Mouse (Mus musculus): ENCODE data around the gene Cacna1c. TPM values are rescaled to one million over a fixed set of nuclear protein-coding genes. Genes with fewer than 3 reads are reported as not detected.

The Cacna1c gene
- polyA plus RNA-seq, 1 experiment from 2014 or later, result 6.2 TPM

DNA sequence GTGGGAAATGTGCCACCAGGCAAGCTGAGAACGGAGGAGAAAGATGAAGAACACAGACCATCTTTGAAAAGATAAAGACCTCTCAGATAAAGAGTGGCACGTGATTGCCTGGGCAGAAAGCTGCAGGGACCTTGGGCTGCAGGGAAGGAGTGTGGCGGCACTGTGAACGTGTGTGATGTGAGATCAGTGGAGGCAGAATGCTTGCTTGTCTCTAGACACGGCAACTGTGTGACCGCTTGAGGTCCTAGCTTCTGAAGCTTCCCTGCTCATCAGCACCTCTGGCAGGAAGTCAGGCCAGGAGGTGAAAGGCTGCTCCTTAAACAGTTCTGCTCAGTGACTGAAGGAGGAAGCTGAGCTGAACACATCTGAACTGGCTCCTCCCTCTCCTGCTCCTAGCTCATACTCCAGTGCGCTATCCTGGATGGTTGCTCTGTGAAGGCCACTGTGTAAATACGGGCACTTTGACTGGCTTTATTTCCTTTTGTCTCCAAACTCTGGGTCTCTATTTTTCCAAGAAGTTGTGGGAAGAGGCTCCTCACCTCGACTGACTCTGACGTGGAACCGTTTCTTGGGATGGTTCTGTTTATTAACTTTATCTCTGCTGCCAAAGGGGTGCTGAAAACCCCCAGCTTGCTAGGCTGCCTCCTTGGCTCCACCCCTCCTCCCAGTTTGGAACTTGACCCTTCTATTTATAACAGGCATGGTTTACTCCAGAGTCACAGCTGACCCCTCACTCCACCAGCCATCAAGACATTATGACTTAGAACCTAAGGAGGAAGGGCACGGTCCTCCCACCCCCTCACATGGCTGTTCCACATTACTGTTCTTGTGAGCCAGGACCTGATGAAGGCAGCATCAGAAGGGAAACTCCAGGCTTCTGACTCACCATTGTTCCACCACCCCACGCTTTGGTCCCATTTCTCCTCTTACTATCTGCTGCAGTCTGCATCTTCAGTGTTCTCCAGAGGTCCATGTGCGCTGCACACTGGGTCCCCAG is 357.0 kb downstream of the Cacna1c start:
- no peak overlapping the region for H3K4me3 ChIP-seq (replicated peaks)
- H3K27me3 ChIP-seq, result no peaks in the 10 kb centered on the region
- H3K36me3 ChIP-seq (replicated peaks), result no peaks in the 10 kb centered on the region
- H3K9ac ChIP-seq, result no peak overlapping the region
- no peak overlapping the region for H3K4me2 ChIP-seq
- WGBS, result 79% methylated on average over 14 of the region's 14 CpGs
- H3K4me1 ChIP-seq, result peaks cover 16% of the 10 kb centered on the region
- no peak overlapping the region for H3K27ac ChIP-seq
- no peaks in the 10 kb centered on the region for H3K9me3 ChIP-seq
- no peak for ATAC-seq (ENCODE audit: low FRiP score)

DNA sequence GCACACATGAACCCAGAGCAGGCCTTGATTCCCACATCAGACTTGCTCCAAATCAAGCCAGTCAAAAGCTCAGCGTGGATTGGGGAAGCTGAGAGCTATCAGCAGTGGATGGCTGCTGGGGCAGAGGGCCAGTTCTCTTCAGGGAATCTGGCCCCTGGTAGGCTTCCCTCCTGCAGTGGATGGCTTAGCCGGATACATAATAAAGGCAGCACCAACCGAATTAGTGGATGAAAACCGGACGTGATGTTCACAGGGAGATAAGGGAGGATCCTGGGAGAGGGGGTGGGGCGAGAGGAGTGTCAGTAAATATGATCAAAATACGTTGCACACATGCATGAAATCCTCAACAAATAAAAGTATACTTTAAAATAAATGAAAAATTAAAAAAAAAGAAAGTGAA is 359.5 kb downstream of the Cacna1c start:
- H3K36me3 ChIP-seq (replicated peaks), result no peaks in the 10 kb centered on the region
- H3K27me3 ChIP-seq, result no peaks in the 10 kb centered on the region
- H3K4me2 ChIP-seq, result no peak overlapping the region
- no peak overlapping the region for H3K4me3 ChIP-seq (replicated peaks)
- WGBS, result 18% methylated on average over 7 of the region's 7 CpGs
- no peak for ATAC-seq (ENCODE audit: low FRiP score)
- H3K4me1 ChIP-seq, result peaks cover 11% of the 10 kb centered on the region
- H3K9ac ChIP-seq, result no peak overlapping the region
- H3K9me3 ChIP-seq, result no peaks in the 10 kb centered on the region
- H3K27ac ChIP-seq, result peak overlapping the region; percentile 43; the same call in 1 of the 2 replicates

DNA sequence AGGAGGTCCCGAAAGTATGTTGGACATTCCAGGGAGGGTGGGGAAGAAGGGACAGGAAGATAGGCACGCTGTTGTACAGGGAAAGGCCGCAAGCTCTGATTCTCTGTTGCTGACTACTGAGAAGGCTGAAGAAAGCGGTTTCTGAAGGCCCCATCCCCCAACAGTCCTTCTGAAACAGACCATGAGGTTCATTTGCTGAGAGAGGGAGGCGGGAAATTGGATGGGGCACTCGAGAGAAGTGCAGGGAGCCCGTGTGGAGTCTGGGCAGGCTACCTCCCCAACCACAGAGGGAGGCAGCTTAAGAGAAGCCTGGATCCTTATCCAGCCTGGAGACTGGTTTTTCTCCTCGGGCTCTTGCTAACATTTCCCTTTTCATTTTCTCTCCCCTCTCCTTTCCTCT is 362.2 kb downstream of the Cacna1c start:
- WGBS, result 62% methylated on average over 8 of the region's 8 CpGs
- Histone ChIP-seq H3K36me3 (replicated peaks) (no peaks in the 10 kb centered on the region), H3K4me2 (no peak overlapping the region), H3K4me1 (peaks cover 7% of the 10 kb centered on the region), H3K27ac (no peak overlapping the region), H3K27me3 (no peaks in the 10 kb centered on the region), H3K9ac (no peak overlapping the region), H3K9me3 (no peaks in the 10 kb centered on the region), H3K4me3 (replicated peaks) (no peak overlapping the region)
- no peak for ATAC-seq (ENCODE audit: low FRiP score)

DNA sequence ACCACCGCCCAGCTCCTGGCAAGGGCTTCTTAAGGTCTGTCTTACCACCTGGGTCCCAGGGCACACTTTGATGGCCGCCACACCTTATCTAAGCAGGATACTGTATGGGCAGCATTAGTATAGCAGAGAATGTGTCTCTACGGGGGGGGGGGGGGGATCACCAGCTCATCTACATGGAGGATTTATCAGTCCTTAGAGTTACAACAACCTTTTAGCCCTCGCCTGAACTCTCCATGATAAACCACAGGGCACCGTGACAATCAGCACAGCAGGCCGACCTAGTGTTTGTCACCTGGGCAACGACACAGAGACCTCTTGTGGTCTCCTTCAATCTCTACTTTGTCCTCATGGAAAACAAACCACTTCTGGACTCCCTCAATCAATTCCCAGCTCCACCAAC is 363.2 kb downstream of the Cacna1c start:
- no peak overlapping the region for H3K4me3 ChIP-seq (replicated peaks)
- no peak overlapping the region for H3K4me2 ChIP-seq
- no peak overlapping the region for H3K27ac ChIP-seq
- H3K4me1 ChIP-seq, result peaks cover 7% of the 10 kb centered on the region
- no peak overlapping the region for H3K9ac ChIP-seq
- no peaks in the 10 kb centered on the region for H3K36me3 ChIP-seq (replicated peaks)
- no peak for ATAC-seq (ENCODE audit: low FRiP score)
- no peaks in the 10 kb centered on the region for H3K9me3 ChIP-seq
- H3K27me3 ChIP-seq, result no peaks in the 10 kb centered on the region
- 82% methylated on average over 7 of the region's 7 CpGs for WGBS

DNA sequence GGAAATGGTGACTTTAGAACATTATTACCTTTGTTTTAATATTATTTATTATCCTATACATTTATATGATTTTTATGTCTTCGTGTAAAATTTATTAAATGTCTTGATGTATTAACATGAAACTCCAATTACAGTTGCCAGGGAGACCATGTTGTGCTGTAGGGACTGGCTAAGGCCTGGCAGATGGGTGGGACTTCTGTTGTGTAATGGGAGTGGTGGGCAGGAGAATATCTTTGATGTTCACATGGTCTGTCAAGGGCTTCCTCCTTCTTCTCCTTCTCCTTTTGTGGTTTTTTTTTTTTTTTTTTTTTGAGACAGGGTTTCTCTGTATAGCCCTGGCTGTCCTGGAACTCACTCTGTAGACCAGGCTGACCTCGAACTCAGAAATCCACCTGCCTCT is 363.6 kb downstream of the Cacna1c start:
- no peak overlapping the region for H3K4me2 ChIP-seq
- WGBS, result 81% methylated on average over 2 of the region's 2 CpGs
- no peaks in the 10 kb centered on the region for H3K36me3 ChIP-seq (replicated peaks)
- H3K4me1 ChIP-seq, result peaks cover 12% of the 10 kb centered on the region
- H3K9ac ChIP-seq, result no peak overlapping the region
- no peak for ATAC-seq (ENCODE audit: low FRiP score)
- no peaks in the 10 kb centered on the region for H3K9me3 ChIP-seq
- H3K4me3 ChIP-seq (replicated peaks), result no peak overlapping the region
- H3K27ac ChIP-seq, result no peak overlapping the region
- H3K27me3 ChIP-seq, result no peaks in the 10 kb centered on the region

DNA sequence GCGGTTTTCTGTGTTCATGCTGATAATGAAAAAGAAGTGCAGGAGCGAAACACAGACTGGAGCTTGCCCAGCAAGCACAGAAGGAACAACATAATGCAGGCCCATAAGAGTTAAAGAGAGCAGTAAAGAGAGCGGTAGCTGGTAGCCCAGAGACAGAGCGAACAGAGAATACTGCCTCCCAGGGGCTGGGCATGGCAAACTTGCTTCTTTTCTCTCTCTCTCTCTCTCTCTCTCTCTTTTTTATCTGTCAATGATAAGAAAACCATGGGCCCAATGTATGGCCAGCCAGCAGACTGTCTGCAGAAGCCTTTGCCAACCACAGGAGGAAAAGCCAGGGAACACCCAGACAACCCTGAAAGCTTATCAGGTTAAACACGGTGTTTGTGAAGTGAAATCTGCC is 365.4 kb downstream of the Cacna1c start:
- no peak overlapping the region for H3K9ac ChIP-seq
- WGBS, result 87% methylated on average over 5 of the region's 5 CpGs
- no peak overlapping the region for H3K4me3 ChIP-seq (replicated peaks)
- H3K4me1 ChIP-seq, result peaks cover 15% of the 10 kb centered on the region
- no peak overlapping the region for H3K27ac ChIP-seq
- H3K36me3 ChIP-seq (replicated peaks), result no peaks in the 10 kb centered on the region
- H3K27me3 ChIP-seq, result no peaks in the 10 kb centered on the region
- no peaks in the 10 kb centered on the region for H3K9me3 ChIP-seq
- H3K4me2 ChIP-seq, result no peak overlapping the region
- ATAC-seq (ENCODE audit: low FRiP score), result no peak

DNA sequence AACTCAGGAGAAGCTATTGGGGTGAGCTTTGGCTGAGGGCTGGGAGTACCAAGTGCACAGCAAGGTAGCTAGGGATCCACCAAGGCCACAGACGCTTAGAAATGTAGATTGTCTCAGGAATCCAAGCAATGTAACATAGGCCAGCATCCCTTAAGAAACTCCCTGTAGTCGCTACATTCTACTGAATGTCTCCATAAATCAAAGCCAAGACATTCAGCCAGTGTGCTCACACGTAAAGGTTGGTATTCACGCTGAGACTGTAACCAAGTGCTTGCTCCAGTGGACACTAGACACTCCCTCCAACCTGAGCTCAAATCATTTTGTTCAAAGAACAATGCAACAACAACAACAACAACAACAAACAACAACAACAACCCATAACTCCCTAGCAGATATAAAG is 368.0 kb downstream of the Cacna1c start:
- Histone ChIP-seq H3K36me3 (replicated peaks) (no peaks in the 10 kb centered on the region), H3K27ac (peak overlapping the region; percentile 68; the same call in 1 of the 2 replicates), H3K4me2 (no peak overlapping the region), H3K4me1 (peaks cover 13% of the 10 kb centered on the region), H3K4me3 (replicated peaks) (no peak overlapping the region), H3K9me3 (no peaks in the 10 kb centered on the region), H3K27me3 (no peaks in the 10 kb centered on the region), H3K9ac (no peak overlapping the region)
- 88% methylated on average over 4 of the region's 4 CpGs for WGBS
- no peak for ATAC-seq (ENCODE audit: low FRiP score)

DNA sequence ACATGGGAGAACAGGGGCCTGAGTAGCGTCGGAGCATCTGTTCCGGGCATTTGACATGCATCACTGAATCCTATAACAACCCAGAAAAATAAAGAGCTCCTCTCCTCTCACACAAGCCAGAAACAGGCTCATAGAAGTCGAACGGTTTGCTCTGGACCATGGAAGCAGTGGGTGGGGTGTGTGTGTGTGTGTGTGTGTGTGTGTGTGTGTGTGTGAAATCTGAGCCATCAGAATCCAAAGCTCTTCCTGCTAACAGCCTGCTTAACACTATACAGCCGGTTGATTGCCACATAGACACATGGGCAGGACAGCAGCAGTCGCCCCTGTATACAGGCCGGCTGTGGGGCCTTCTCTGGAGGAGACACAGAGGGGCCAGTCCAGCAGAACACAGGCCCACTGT is 368.7 kb downstream of the Cacna1c start:
- peak; percentile 75 for ATAC-seq (ENCODE audit: low FRiP score)
- no peaks in the 10 kb centered on the region for H3K9me3 ChIP-seq
- no peaks in the 10 kb centered on the region for H3K27me3 ChIP-seq
- no peak overlapping the region for H3K9ac ChIP-seq
- no peaks in the 10 kb centered on the region for H3K36me3 ChIP-seq (replicated peaks)
- H3K4me2 ChIP-seq, result no peak overlapping the region
- H3K27ac ChIP-seq, result peak overlapping the region; percentile 68
- no peak overlapping the region for H3K4me3 ChIP-seq (replicated peaks)
- peaks cover 13% of the 10 kb centered on the region for H3K4me1 ChIP-seq
- WGBS, result 26% methylated on average over 8 of the region's 8 CpGs

DNA sequence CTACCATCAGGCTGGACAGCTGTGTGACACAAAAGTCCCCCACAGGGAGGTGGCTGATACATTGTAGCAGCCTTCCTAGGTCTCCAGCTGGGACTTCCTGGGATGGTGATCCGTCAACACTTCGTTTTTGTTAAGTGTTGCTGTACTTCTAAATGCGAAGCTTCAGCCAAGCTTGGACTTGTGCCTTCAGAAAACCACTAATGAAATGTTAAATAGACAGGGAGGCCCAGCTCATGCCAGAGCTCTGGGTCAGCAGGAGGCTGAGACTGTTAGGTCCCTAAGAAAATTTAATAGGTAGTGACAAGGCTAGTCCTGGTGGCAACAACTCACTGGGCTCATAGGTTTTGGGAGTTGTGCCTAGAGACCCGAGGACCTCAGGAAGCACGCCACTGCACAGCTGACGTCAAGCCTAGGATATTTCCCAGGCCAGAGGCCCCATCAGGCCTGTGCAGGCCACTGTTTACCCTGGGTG is 370.8 kb downstream of the Cacna1c start:
- Histone ChIP-seq H3K9me3 (no peaks in the 10 kb centered on the region), H3K4me3 (replicated peaks) (no peak overlapping the region), H3K4me1 (peaks cover 13% of the 10 kb centered on the region), H3K9ac (no peak overlapping the region), H3K36me3 (replicated peaks) (no peaks in the 10 kb centered on the region), H3K27me3 (no peaks in the 10 kb centered on the region), H3K4me2 (no peak overlapping the region), H3K27ac (no peak overlapping the region)
- WGBS, result 79% methylated on average over 6 of the region's 6 CpGs
- no peak for ATAC-seq (ENCODE audit: low FRiP score)

DNA sequence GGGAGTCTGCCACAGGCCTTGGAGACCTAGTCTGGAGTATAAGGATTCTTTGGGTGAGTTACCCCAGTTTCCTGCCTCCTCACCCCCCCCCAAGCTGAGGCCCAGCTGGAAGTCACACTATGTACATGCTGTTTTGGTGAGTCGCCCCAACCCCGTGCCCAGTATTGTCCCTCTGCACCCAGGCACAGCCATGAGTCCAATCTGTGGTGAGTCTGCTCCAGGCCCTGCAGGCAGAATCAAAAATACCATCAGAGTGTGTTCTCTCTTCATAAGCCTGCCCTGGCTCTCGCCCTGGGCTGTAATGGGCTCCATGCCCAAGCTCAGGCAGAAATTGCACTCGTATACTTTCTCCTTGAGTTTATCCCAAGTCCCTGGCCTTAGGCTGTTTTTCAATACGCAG is 374.7 kb downstream of the Cacna1c start:
- Histone ChIP-seq H3K36me3 (replicated peaks) (no peaks in the 10 kb centered on the region), H3K9me3 (no peaks in the 10 kb centered on the region), H3K27ac (no peak overlapping the region), H3K4me3 (replicated peaks) (no peak overlapping the region), H3K4me2 (no peak overlapping the region), H3K4me1 (no peaks in the 10 kb centered on the region), H3K27me3 (no peaks in the 10 kb centered on the region), H3K9ac (no peak overlapping the region)
- 88% methylated on average over 5 of the region's 5 CpGs for WGBS
- ATAC-seq (ENCODE audit: low FRiP score), result no peak

DNA sequence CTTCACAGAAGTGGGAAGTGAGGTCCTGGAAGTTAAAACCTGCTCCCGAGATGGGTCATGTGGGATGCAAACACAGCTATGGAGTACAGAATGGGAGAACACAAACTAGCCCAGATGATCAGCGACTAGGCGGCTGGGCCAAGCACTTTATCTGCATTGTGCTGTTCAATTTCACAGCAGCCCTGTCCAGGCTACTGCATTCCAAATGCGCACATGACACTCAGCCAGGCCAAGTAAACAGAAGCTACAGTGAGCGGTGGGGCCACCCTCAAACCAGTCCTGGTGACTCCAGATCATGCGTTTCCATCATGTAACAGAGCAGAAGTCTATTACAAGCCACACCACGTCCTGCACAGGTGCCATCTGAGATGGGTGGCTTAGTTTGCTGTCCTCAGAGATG is 376.6 kb downstream of the Cacna1c start:
- Histone ChIP-seq H3K36me3 (replicated peaks) (no peaks in the 10 kb centered on the region), H3K4me1 (no peaks in the 10 kb centered on the region), H3K4me2 (no peak overlapping the region), H3K4me3 (replicated peaks) (no peak overlapping the region), H3K27me3 (no peaks in the 10 kb centered on the region), H3K9ac (no peak overlapping the region), H3K27ac (no peak overlapping the region), H3K9me3 (no peaks in the 10 kb centered on the region)
- no peak for ATAC-seq (ENCODE audit: low FRiP score)
- 87% methylated on average over 7 of the region's 7 CpGs for WGBS

DNA sequence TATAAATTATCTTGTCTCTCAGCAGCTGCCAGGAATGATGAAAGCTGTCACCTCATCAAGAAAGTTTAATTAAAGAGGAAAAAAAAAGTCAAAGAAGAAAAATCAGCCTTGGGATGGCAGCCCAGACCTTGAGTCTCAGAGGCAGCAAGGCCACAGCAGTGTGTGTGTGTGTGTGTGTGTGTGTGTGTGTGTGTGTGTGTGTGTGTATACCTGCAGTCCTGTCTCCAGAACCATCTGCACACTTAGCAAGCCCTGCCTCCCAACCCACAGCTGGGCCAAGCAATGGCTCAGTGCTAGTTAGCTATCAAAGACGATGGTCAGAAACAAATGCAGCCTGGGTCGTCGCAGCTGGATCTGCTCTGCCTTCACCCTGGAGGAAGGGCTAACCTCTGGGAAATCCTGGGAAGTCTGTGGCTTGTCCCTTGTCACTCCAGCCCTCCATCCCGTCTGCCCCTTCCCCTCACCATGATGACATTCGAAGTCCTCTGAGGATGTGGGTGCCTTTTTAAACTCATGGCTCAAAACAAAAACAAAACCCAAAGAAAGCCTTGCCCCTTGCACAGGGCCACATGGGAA is 378.2 kb downstream of the Cacna1c start:
- Histone ChIP-seq H3K9ac (no peak overlapping the region), H3K27me3 (no peaks in the 10 kb centered on the region), H3K4me2 (no peak overlapping the region), H3K27ac (no peak overlapping the region), H3K4me1 (no peaks in the 10 kb centered on the region), H3K9me3 (no peaks in the 10 kb centered on the region), H3K4me3 (replicated peaks) (no peak overlapping the region), H3K36me3 (replicated peaks) (no peaks in the 10 kb centered on the region)
- 74% methylated on average over 5 of the region's 5 CpGs for WGBS
- no peak for ATAC-seq (ENCODE audit: low FRiP score)

DNA sequence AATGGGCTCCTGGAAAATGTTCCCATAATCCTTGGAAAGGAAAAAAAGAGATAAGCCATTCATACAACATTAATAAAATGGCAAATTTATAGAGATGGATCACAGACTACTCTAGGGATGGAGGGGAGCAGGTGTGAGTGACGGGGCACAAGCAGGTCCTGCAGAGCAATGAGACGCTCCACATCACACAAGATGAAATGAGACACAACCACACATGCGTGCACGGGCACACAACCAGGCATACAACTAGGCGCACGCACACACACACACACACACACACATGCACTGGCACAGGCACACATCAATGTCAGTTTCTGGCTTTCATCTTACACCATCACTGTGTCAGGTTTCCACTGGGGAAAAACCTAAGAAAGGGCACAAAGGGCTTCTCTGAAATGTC is 380.0 kb downstream of the Cacna1c start:
- no peak overlapping the region for H3K4me3 ChIP-seq (replicated peaks)
- H3K36me3 ChIP-seq (replicated peaks), result no peaks in the 10 kb centered on the region
- H3K27me3 ChIP-seq, result no peaks in the 10 kb centered on the region
- no peak for ATAC-seq (ENCODE audit: low FRiP score)
- no peaks in the 10 kb centered on the region for H3K4me1 ChIP-seq
- no peak overlapping the region for H3K9ac ChIP-seq
- WGBS, result 96% methylated on average over 6 of the region's 6 CpGs
- H3K27ac ChIP-seq, result no peak overlapping the region
- H3K9me3 ChIP-seq, result no peaks in the 10 kb centered on the region
- H3K4me2 ChIP-seq, result no peak overlapping the region

All from forebrain, embryonic 12.5 days (tissue).